Mouse (Mus musculus) testis, adult 2 months (tissue): ENCODE results near the gene Heatr5b.

Source experiments
- CTCF ChIP-seq: fragments of 200-500 bp; IDR thresholded peaks from 2 replicates; pipeline ENCODE4 v1.5.1; 2012; ENCODE audit warnings: low read depth, mild to moderate bottlenecking, inconsistent platforms, low read length, moderate library complexity; ENCODE audit not compliant: control insufficient read depth, insufficient read depth, insufficient replicate concordance
- POLR2A ChIP-seq: fragments of 200-500 bp; IDR thresholded peaks from 2 replicates; pipeline ENCODE4 v1.6.1; 2012; ENCODE audit warnings: low read depth, mild to moderate bottlenecking, inconsistent platforms, low read length, moderate library complexity; ENCODE audit not compliant: control insufficient read depth

DNA sequence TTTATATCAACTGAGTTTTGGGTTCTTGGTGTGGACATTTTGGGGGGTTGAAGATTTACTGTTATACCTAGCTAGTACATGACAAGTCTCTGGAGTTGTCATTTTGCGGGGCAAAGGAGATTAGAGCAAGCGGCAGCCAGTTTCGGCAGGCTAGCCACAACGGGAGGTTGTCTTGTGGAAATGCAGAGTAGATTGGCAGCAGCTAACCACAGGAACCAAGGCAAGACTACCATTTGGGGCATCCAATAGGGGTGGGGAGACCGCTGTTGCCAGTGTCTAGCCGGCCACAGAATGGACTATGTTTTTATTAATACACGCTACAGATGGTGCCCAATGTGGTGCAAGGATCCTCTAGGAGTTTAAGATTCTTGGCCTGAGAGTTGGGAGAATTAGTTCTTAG lies 126.7 kb downstream of the Heatr5b start:
- TF ChIP-seq CTCF = no peak
- no peak for TF ChIP-seq POLR2A
